Mouse (Mus musculus) liver, adult 2 months (tissue): ENCODE measurements at regions not wholly inside any gene's neighbourhood (a gene's known extent, or its start where the extent isn't known, plus 50 kb on each side); places are given as distances from the start of the nearest gene placed in this dataset.

Experiments used
- CTCF ChIP-seq: fragments of 200-500 bp; IDR thresholded peaks from 2 replicates; pipeline ENCODE4 v1.5.1; 2011; ENCODE audit warnings: low read depth, low read length, control low read depth
- POLR2A ChIP-seq: fragments of 200-500 bp; IDR thresholded peaks from 2 replicates; pipeline ENCODE4 v1.6.1; 2011; ENCODE audit warnings: low read length, control low read depth; ENCODE audit not compliant: insufficient read depth; ENCODE audit errors: extremely low read depth

DNA sequence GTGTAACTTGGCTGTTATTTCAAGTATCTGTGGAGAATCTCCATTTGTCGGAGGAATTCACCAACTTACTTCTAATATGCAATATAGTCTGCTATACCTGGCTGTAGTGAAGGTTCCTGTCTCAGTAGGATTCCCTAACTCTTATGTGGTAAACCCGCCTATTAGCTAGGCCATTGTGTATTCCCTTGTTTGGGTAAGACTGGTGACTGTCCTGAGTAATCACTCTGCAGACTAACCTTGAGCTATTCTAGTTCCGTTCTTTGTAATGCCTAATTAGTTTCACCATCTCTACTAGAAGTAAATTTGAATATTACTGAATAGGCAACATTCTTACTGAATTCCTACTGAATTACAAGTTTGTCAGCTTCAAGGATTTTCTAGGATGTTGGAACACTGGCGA, 1380.8 kb upstream of the 1700008P02Rik start:
- TF ChIP-seq CTCF = no peak
- no peak for TF ChIP-seq POLR2A
